Mouse (Mus musculus) spleen, postnatal 36 days (tissue): ENCODE data around the gene Pik3c2b.
A peak's percentile ranks its signal among the peaks of the same experiment; 100 is the strongest.
"Not testable (repeated sequence)": the region's sequence is repeated elsewhere in the genome, so short reads cannot be mapped to it uniquely, and the experiment has no call there.

Source experiments
- DNase-seq, 2 experiments: peaks; one replicate each; pipeline ENCODE4 v3.0.0; 2022; ENCODE audit warnings: low spot score in 2 of 2, mixed read lengths in 1 of 2

Pik3c2b gene

DNA sequence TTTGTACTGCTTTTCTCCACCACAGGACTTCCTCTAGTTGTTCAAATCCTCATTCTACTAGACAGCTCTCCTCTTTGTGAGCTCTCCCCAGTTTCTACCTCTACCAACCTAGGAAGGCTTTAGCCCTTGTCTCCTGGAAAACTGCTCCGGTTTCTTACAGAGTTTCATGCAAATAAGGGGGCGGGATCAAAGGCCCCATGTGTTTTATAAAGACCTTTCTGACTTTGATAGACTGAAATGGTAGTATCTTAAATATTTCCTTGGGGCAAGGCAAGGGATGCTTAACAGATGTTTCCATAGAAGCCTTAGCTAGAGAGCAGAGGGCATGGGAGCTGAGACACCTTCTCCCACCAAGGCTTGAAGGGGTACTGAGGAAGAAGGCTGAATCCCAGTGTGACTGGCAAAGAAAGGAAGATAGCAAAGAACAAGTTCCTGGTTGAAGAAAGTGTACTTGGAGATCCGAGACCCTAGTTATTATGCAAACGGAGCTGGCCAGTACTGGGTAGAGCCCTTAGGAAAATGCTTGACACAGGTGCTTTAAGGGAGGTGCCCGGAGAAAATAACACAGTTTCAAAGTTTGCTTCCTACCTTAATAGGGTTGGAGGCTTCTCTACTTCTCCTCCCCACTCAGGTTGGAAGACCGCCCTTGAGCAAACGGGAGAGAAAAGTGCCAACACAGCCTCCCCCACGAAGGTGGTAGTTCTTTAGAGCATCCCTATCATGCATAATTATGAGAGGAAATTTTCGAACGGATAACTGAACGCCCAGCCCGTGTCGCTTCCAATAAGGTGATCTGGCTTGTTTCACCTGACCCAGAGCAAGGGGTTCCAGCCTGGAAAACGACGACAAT, at the start of gene Pik3c2b:
Pik3c2b (plus strand) TSS at position 657 of the 850 bp plus-strand sequence.
- peak in 1 of 2 experiments; percentile 16 for DNase-seq

DNA sequence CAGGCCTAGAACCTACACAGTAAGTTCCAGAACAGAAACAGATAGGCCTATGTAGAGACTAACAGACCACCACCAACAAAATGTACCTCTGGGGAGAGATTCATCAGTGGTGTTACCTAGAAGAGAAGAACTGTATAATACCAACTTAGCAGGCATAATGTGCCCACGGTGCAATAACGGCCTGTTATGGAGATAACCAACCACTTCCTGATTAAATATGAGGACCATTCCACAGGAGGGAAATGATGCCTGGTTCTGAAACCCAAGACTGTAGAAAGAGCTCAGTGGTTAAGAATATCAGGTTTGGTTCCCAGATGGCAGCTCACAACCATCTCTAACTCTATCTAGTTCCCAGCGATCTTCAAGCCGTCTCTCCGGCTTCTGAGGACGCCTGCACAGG, 45.1 kb upstream of the Pik3c2b start:
- no peak for DNase-seq

DNA sequence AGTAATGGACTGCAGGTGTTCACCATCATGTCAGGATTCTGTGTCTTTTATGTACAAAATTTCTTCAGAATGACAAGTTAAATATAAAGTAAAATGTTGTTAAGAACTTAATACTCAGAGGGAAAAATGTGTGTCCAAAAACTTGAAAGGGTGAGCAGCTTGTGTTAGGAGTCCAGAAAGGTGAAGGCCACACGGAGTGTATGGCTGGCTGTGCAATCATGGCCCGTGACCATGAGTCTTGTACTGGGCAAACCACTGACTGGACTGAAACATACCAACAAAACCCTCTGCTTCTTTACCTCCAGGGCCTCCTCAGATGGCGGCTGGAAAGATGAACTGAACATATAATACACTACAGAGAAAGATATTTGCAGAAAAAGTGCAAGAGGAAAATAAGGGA, 38.9 kb upstream of the Pik3c2b start:
- DNase-seq: no peak

GRCm38 (mm10) chr1:133011955-133012841, 33.3 kb upstream of the Pik3c2b start:
- DNase-seq: peak; percentile 79 to 84

DNA sequence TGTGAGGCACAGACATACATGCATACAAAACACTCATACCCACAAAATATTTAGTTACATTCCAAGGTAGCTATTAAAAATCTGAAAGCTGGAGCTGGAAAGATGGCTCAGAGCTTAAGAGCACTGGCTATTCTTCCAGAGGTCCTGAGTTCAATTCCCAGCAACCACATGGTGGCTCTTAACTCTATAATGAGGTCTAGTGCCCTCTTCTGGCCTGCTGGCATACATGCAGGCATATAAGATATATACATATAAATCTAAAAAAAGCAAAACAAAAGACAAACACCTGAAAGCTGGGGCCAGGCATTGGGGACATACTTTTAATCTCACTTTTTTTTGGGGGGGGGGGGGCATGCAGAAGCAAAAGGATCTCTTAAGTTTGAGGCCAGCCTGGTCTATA, 32.1 kb upstream of the Pik3c2b start:
- DNase-seq: no peak

GRCm38 (mm10) chr1:133014196-133014595, 31.3 kb upstream of the Pik3c2b start:
- no peak for DNase-seq

DNA sequence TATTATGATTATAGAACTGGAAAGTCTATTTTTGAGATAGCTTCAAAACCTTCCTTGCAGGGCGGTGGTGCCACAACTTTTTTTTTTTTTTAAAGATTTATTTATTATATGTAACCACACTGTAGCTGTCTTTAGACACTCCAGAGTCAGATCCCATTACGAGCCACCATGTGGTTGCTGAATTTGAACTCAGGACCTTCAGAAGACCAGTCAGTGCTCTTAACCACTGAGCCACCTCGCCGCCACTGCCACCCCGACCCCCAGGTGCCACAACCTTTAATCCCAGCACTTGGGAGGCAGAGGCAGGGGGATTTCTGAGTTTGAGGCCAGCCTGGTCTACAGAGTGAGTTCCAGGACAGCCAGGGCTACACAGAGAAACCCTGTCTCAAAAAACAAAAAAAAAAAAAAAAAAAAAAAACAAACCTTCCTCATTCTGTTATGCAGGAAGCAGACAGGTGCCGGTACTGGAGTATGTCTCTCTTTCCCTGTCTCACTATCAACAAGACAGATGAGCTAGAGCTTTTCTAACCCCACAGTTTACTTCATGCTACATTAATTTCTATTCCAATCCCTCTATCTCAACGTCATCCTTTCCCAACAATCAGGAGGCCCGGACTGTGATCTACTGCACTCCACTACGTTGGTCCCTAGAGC, 28.6 kb upstream of the Pik3c2b start:
- DNase-seq: no peak

- no peak for DNase-seq
These were observed 26.9 kb upstream of the Pik3c2b start for GRCm38 (mm10) chr1:133018580-133018979.

GRCm38 (mm10) chr1:133019312-133019711, 26.2 kb upstream of the Pik3c2b start:
- DNase-seq: no peak

DNA sequence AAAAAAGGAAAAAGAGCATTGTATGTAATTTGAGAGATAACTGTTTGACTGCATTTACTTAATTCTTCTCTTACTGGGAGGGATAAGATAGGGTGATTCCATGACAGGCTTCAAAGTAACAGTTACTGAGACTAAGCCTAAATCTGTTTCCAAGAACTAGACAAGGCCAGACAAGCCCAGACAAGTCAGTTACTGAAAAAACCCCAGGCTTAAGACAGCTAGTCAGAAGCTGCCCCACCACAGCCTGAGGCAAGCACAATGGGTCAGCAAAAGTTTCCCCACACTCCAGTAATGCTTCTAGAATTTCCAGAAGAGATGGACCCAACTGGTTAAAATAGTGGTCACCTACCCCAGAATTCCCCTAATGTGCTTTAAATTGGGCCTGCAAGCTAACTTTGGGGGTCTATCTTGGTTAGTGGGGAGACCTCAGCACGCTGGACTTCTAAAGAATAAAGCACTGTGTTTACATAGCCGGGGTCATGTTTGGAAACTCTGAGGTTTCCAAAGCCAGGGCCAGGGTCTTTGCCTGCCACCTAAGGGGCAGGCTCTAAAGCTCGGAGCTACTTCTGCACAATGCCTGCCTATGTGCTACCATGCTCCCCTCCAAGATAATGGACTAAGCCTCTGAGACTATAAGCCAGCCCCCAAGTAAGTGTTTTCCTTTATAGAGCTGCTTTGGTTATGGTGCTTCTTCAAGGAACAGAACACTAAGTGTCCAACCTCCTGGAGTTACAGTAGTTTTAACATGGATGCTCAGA, 25.2 kb upstream of the Pik3c2b start:
- DNase-seq: no peak

DNA sequence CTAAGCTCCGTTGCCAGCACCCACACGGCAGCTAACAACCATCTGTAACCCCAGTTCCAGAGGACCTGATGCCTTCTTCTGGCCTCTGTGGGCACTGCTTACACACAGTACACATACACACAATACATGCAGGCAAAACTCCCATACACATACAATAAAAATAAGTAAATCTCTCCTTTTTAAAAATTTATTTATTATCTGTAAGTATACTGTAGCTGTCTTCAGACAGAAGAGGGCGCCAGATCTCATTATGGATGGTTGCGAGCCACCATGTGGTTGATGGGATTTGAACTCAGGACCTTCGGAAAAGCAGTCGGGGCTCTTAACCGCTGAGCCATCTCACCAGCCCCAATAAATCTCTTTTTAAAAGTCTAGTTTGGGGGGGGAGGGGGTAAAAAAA, 24.1 kb upstream of the Pik3c2b start:
- no peak for DNase-seq

GRCm38 (mm10) chr1:133021971-133022370, 23.5 kb upstream of the Pik3c2b start:
- DNase-seq: not testable (repeated sequence)

GRCm38 (mm10) chr1:133023723-133024122, 21.7 kb upstream of the Pik3c2b start:
- DNase-seq: not testable (repeated sequence)

- DNase-seq: no peak
These were observed 21.0 kb upstream of the Pik3c2b start for GRCm38 (mm10) chr1:133024426-133024825.

DNA sequence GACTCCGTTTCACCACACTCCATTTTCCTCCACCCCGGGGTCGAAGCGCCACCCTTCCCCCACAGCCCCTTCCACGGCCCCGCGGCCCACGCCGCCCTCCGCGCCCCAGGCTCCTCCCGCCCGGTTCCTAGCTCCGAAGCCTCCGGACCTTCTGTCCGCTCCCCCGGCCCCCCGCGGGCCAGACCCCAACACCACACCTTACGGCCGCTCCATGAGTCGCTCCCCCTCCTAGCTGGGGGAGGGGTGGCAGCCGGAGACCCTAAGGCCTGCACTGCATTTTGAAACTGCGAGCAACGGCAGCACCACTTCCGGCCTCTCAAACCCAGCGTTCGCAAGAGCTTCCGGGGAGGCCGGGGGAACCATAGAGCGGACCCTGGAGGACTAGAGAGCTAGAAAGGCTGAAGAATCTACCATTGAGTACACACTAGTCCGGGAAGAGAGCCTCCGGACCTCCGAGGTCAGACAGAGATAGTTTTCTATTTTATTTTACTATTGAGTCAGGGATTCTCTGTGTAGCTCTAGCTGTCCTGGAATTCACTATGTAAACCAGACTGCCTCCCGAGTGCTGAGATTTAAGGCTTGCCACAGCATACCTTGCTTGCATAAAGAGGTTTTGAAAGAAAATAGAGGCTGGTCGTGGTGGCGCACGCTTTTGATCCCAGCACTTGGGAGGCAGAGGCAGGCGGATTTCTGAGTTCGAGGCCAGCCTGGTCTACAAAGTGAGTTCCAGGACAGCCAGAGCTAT, 20.2 kb upstream of the Pik3c2b start:
- peak; percentile 90 to 92 for DNase-seq

GRCm38 (mm10) chr1:133025796-133026190, 19.7 kb upstream of the Pik3c2b start:
- DNase-seq: not testable (repeated sequence)

GRCm38 (mm10) chr1:133027126-133027525, 18.3 kb upstream of the Pik3c2b start:
- no peak for DNase-seq

DNA sequence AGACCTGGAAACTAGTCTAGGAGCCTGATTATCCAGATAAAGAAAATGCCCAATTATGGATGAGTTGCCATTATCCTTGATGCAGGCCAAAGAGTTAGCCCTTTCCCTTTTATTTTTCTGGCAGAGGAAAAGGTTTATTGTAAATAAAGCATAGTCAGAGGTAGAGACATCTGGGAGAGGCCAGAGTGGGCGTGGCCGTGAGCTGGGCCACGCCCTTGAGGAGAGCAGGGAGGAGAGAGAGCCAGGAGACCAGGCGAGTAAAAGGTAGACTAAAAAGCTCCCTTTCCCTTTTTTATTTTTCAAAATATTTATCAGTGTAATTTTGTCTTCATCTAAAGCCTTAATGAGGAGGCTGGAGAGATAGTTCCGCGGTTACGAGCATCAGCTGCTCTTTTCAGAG, 17.5 kb upstream of the Pik3c2b start:
- DNase-seq: no peak

GRCm38 (mm10) chr1:133029744-133030143, 15.7 kb upstream of the Pik3c2b start:
- DNase-seq: peak; percentile 48 to 65

GRCm38 (mm10) chr1:133030461-133030860, 15.0 kb upstream of the Pik3c2b start, which contains the start of gene Mdm4:
Mdm4 (minus strand) TSS chr1:133030561.
- no peak for DNase-seq

- no peak for DNase-seq
These were observed 12.5 kb upstream of the Pik3c2b start for GRCm38 (mm10) chr1:133032981-133033315.
